Mouse (Mus musculus): ENCODE results near the gene Klhdc8a. TPM values are rescaled to one million over a fixed set of nuclear protein-coding genes. Genes with fewer than 3 reads are reported as not detected.

Gene Klhdc8a
- polyA plus RNA-seq, 1 experiment from 2014 or later: 0.33 TPM

Other genes with a start within 250 kb of the Klhdc8a start
- gene Mfsd4a, start 230.6 kb upstream of the Klhdc8a start, polyA plus RNA-seq (2015; fragmentation: Nextera tagmentation; extraction: Ambion mirVana): 7.2 and 11.2 TPM in 2 replicates
- 1.8 and 2.6 TPM in 2 replicates for gene Cdk18, start 158.9 kb upstream of the Klhdc8a start, polyA plus RNA-seq (2015; fragmentation: Nextera tagmentation; extraction: Ambion mirVana)
- not detected in 2 replicates for gene Lemd1, start 107.2 kb upstream of the Klhdc8a start, polyA plus RNA-seq (2015; fragmentation: Nextera tagmentation; extraction: Ambion mirVana)
- 0.04 TPM in 1 of 2 replicates, not detected in the other for gene AC124108.1, start 107.2 kb upstream of the Klhdc8a start, polyA plus RNA-seq (2015; fragmentation: Nextera tagmentation; extraction: Ambion mirVana)
- gene Gm10188, start 68.9 kb upstream of the Klhdc8a start, polyA plus RNA-seq (2015; fragmentation: Nextera tagmentation; extraction: Ambion mirVana): not detected in 2 replicates
- gene Nuak2, start 17.5 kb downstream of the Klhdc8a start, polyA plus RNA-seq (2015; fragmentation: Nextera tagmentation; extraction: Ambion mirVana): 3.0 and 3.7 TPM in 2 replicates
- 12.9 and 18.8 TPM in 2 replicates for gene Tmcc2, start 92.7 kb downstream of the Klhdc8a start, polyA plus RNA-seq (2015; fragmentation: Nextera tagmentation; extraction: Ambion mirVana)
- gene Dstyk, start 118.9 kb downstream of the Klhdc8a start, polyA plus RNA-seq (2015; fragmentation: Nextera tagmentation; extraction: Ambion mirVana): 9.2 and 11.1 TPM in 2 replicates
- gene Rbbp5, start 178.7 kb downstream of the Klhdc8a start, polyA plus RNA-seq (2015; fragmentation: Nextera tagmentation; extraction: Ambion mirVana): 25.9 and 28.3 TPM in 2 replicates
- 0.66 and 1.1 TPM in 2 replicates for gene Tmem81, start 207.6 kb downstream of the Klhdc8a start, polyA plus RNA-seq (2015; fragmentation: Nextera tagmentation; extraction: Ambion mirVana)
- 0.19 and 0.38 TPM in 2 replicates for gene Cntn2, start 244.6 kb downstream of the Klhdc8a start, polyA plus RNA-seq (2015; fragmentation: Nextera tagmentation; extraction: Ambion mirVana)

Measured in heart, embryonic 15.5 days (tissue).